Mouse (Mus musculus) midbrain, embryonic 14.5 days (tissue): ENCODE data around the gene Mbtps2. TPM values are rescaled to one million over a fixed set of nuclear protein-coding genes. Genes with fewer than 3 reads are reported as not detected.

Source experiments
- ATAC-seq: fragments of 200-750 bp; cut with Nextera tagmentation; 2 replicates; pipeline ENCODE4 v1.8.0; 2017; ENCODE audit warnings: moderate number of reproducible peaks, moderate library complexity; ENCODE audit not compliant: low FRiP score, low TSS enrichment
- DNase-seq: peaks from one replicate; pipeline ENCODE4 v3.0.0-alpha.2; 2015
- H3K27ac ChIP-seq: fragments of 300-500 bp; sonication (generic); replicated peaks from 2 replicates; pipeline ENCODE4 v1.5.1; 2014; ENCODE audit warnings: mild to moderate bottlenecking, low read depth, low read length, moderate library complexity
- H3K27me3 ChIP-seq: fragments of 300-500 bp; sonication (generic); 2 replicates; pipeline ENCODE4 v1.6.1; 2014; ENCODE audit warnings: low read length, control low read depth, mixed read lengths; ENCODE audit not compliant: control insufficient read depth, insufficient read depth
- H3K36me3 ChIP-seq: fragments of 300-500 bp; sonication (generic); 2 replicates; pipeline ENCODE4 v1.6.1; 2014; ENCODE audit warnings: low read length, control low read depth; ENCODE audit not compliant: control insufficient read depth, insufficient read depth
- H3K4me1 ChIP-seq: fragments of 300-500 bp; sonication (generic); 2 replicates; pipeline ENCODE4 v1.6.1; 2014; ENCODE audit warnings: mild to moderate bottlenecking, antibody characterized with exemption, low read length, control low read depth; ENCODE audit not compliant: control insufficient read depth, insufficient read depth
- H3K4me2 ChIP-seq: fragments of 300-500 bp; sonication (generic); 2 replicates; pipeline ENCODE4 v1.6.1; 2014; ENCODE audit warnings: mild to moderate bottlenecking, low read length, moderate library complexity
- H3K4me3 ChIP-seq: fragments of 300-500 bp; sonication (generic); replicated peaks from 2 replicates; pipeline ENCODE4 v1.5.1; 2014; ENCODE audit warnings: low read depth, low read length
- H3K9ac ChIP-seq: fragments of 300-500 bp; sonication (generic); replicated peaks from 2 replicates; pipeline ENCODE4 v1.6.1; 2014; ENCODE audit warnings: mild to moderate bottlenecking, low read length, moderate library complexity
- H3K9me3 ChIP-seq: fragments of 300-500 bp; sonication (generic); 2 replicates; pipeline ENCODE4 v1.6.1; 2016; ENCODE audit warnings: low read length, control low read depth, mixed read lengths; ENCODE audit not compliant: control insufficient read depth
- WGBS: fragments of 180-500 bp; shearing (Covaris S2); extraction: QIAGEN DNeasy Blood & Tissue Kit; methylation state at CpG from one replicate; pipeline ENCODE4 v1.1.7; 2014; 5-methylcytosine and 5-hydroxymethylcytosine counted together
- polyA plus RNA-seq: library from polyadenylated mRNA; unstranded; fragments of >200 nt; fragmentation: Nextera tagmentation; extraction: Ambion mirVana; gene quantifications from 2 replicates; pipeline ENCODE4 v1.2.1, GENCODE M21; 2014

Mbtps2 gene
- polyA plus RNA-seq, 1 experiment from 2014 or later = 31.6 TPM

DNA sequence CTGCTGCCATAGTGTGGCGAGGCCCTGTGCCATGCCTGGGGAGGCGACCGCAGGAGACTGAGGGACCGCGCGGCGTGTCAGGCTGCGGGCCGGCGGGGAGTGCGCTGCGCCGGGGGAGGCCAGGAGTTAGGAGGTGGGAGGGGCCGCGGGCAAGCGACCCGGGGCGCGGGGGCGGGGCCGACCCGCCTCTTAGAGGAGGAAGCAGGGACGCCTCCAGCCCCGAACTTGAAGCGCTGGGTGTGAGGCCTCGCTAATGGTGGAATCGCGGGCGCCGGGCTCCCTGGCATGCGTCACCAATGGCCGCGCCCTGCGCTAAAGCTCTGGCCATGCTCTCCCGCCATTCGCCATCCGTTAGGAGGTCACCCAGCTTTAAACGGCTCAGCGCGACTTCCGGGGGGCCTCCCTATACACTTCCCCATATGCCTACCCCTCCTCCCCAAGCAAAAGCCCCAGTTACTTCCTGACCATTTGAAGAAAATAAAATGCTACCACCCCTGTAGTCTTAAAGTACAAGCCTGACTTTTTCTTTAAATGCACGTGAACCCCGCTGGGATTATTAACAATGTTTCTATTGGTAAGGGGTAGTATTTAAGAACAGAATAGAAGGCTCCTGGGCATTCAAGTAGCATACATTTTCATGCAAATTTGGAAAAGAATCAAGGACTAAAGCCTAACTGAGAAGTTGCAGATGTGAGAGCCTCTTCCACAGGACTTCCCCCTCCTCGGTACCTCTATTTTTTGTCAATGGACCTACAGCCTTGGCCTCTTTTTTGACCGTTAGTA, 106.4 kb downstream of the Mbtps2 start, which contains the start of gene Sms:
Gene Sms, minus strand, starts transcription at position 344 of the 783 bp plus-strand sequence.
- H3K36me3 ChIP-seq = no peaks in the 10 kb centered on the region
- peak; percentile 82 for DNase-seq
- H3K9ac ChIP-seq = peak within 1 kb of the TSS; percentile 81
- WGBS = 23% methylated on average over 38 of the region's 45 CpGs
- peak within 1 kb of the TSS; percentile 94 for H3K27ac ChIP-seq
- H3K4me3 ChIP-seq = peak within 1 kb of the TSS; percentile 59
- H3K9me3 ChIP-seq = no peaks in the 10 kb centered on the region
- no peaks in the 10 kb centered on the region for H3K27me3 ChIP-seq
- H3K4me1 ChIP-seq = 0 out of 2 replicates have a peak, but pooled peaks cover 2% of the 10 kb centered on the region
- H3K4me2 ChIP-seq = peak within 1 kb of the TSS; percentile 55
- ATAC-seq = peak; percentile 85

DNA sequence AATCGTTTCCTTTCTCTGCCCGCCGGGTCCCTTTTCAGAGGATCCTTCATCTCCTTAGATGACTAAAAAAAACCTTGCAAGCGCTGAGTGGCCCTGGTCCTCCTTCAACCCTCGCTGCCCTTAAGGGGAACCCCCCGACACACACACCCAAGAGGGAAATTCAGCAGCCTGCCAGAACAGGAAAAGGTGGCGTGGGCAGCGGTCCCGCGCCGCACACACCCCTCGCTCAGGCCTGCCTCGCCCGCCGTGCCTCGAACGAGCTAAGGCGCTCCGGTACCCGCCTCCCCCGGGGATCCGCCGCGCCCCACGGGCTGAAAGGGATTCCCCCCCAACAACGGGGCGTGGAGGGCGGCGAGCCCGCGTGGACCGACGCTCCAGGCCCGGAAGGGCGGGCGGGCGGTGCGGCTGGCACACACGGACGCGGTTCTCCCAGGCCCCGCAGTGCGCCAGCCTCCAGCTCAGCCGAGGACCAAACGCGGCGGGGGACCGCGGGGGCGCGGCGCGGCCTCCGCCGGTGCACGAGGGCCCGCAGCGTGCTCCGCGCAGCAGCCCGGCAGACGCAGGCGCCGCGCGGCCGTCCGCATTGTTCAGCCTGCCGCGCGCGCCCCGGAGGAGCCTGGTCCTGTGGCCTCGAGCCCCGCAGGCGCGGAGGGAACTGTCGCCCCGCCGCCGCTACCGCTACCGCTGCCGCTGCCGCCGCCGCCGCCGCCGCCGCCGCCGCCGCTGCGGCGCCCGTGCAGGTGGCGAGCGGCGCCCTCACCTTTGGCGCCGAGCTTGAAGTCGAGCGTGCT, 107.2 kb downstream of the Mbtps2 start:
- 26% methylated on average over 87 of the region's 104 CpGs for WGBS
- no peaks in the 10 kb centered on the region for H3K9me3 ChIP-seq
- H3K9ac ChIP-seq = peak overlapping the region; percentile 81
- H3K4me1 ChIP-seq = 0 out of 2 replicates have a peak, but pooled peaks cover 2% of the 10 kb centered on the region
- peak overlapping the region; percentile 59 for H3K4me3 ChIP-seq
- H3K27me3 ChIP-seq = no peaks in the 10 kb centered on the region
- DNase-seq (peak; percentile 73), ATAC-seq (peak; percentile 74)
- H3K27ac ChIP-seq = peak overlapping the region; percentile 94
- peak overlapping the region; percentile 55 for H3K4me2 ChIP-seq
- no peaks in the 10 kb centered on the region for H3K36me3 ChIP-seq

DNA sequence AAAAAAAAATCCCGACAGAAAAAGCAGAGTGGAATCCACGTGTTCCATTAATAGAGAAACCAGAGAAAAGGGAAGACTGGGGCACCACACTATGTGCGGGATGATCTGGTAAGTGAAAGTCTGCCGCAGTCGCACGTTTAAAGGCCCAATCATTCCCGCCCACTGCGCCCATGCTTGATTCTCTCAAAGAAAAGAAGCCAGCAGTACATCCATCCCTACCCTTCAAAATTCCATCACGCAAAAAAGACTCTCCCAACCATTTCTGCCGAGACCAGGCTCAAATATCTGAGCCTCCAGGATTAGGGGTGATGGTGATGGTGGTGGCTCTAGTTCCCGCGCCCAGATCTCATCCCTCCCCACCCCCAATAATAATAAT, 107.8 kb downstream of the Mbtps2 start:
- peak; percentile 12; the same call in 1 of the 2 replicates for ATAC-seq
- H3K36me3 ChIP-seq = no peaks in the 10 kb centered on the region
- peak overlapping the region; percentile 55 for H3K4me2 ChIP-seq
- peak overlapping the region; percentile 81 for H3K9ac ChIP-seq
- WGBS = 23% methylated on average over 12 of the region's 12 CpGs
- no peaks in the 10 kb centered on the region for H3K9me3 ChIP-seq
- no peaks in the 10 kb centered on the region for H3K27me3 ChIP-seq
- H3K4me3 ChIP-seq = peak overlapping the region; percentile 59
- 0 out of 2 replicates have a peak, but pooled peaks cover 2% of the 10 kb centered on the region for H3K4me1 ChIP-seq
- peak; percentile 56 for DNase-seq
- peak overlapping the region; percentile 94 for H3K27ac ChIP-seq

DNA sequence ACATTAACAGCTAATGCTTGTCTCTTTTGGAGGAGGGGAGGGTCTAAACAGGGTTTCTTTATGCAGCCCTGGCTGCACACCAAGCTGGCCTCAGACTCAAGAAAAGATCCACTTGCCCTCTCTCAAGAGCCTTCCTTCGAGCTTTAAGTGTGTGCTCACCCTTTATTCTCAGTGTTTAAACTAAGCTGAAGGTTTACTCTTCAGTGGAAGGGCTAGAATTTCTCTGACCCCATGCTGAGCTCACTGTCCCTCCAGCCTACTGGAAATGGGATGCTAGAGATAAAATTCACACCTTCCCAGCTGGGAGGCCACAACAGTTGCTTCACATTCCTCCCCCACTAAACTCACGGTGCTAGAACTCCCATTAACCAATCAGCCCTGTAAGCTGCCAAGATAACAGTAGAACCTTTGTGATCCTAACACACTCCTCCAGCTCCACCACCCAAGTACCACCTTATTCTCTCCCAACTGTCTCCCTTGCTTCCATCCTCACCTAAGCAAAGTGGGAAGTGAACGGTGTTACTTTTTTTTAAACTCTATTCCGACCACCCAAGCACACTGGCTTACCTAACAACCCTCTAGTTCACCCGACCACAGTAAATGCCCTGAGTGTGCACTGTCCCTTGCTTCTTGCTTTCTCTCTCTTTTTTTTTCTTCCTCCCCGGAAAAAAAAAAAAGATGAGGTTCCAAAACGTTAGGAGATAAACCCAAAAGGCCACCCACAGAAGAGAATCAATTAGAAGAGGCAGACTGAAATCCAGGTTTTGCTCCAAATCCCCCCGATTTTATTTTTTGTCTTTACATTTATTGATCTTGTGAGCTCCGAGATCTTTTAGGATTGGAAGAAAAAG, 108.4 kb downstream of the Mbtps2 start:
- no peak for ATAC-seq
- Histone ChIP-seq H3K4me1 (0 out of 2 replicates have a peak, but pooled peaks cover 2% of the 10 kb centered on the region), H3K9me3 (no peaks in the 10 kb centered on the region), H3K27ac (no peak overlapping the region; the same call in 1 of the 2 replicates), H3K36me3 (no peaks in the 10 kb centered on the region), H3K27me3 (no peaks in the 10 kb centered on the region), H3K4me3 (peak overlapping the region; percentile 59), H3K9ac (peak overlapping the region; percentile 81; the same call in 1 of the 2 replicates), H3K4me2 (peak overlapping the region; percentile 55)
- DNase-seq = peak; percentile 8
- 18% methylated on average over 9 of the region's 9 CpGs for WGBS

DNA sequence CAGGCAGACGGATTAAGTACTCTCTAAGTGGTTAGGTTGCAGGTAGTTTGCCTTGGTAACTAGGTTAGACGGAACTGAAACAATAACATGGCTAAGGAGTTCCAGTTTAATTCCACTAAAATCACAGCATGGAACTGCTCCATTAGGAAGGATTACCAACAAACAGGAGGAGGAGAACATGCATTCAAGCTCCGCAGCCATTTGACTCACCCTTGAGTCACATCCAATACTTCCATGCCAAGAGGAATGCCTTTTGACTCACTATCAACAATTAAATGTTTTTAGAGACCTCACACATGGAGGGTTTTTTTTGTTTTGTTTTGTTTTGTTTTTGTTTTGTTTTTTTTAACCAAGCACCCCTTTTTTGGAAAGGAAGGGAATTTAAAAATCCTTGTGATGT, 109.7 kb downstream of the Mbtps2 start:
- no peak overlapping the region for H3K4me3 ChIP-seq
- H3K9ac ChIP-seq = no peak overlapping the region
- H3K4me1 ChIP-seq = 0 out of 2 replicates have a peak, but pooled peaks cover 2% of the 10 kb centered on the region
- ATAC-seq = no peak
- no peaks in the 10 kb centered on the region for H3K27me3 ChIP-seq
- no peak for DNase-seq
- no peaks in the 10 kb centered on the region for H3K36me3 ChIP-seq
- no peaks in the 10 kb centered on the region for H3K9me3 ChIP-seq
- 73% methylated on average over 3 of the region's 3 CpGs for whole genome bisulfite sequencing
- H3K27ac ChIP-seq = no peak overlapping the region
- no peak overlapping the region for H3K4me2 ChIP-seq

DNA sequence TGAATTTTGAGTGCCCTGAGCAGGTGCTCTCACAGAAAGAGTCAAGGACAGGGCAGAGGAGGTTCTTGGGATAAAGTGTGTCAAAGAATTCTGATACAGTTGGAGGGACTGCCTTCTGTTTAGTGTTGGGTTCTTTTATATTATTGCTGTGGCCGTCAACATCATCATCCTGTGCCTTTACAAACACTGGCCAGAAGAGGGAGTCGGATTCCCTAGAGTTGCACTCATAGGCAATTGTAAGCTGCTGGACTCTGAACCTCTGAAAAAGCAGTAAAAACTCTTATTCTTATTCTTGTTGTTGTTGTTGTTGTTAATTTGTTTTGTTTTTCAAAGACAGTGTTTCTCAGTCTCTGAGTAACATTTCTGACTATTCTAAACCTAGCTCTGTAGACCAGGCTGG, 111.8 kb downstream of the Mbtps2 start:
- 58% methylated on average over 2 of the region's 2 CpGs for WGBS
- DNase-seq = peak; percentile 62
- ATAC-seq = no peak
- Histone ChIP-seq H3K9ac (no peak overlapping the region), H3K4me2 (no peak overlapping the region), H3K27me3 (no peaks in the 10 kb centered on the region), H3K9me3 (no peaks in the 10 kb centered on the region), H3K27ac (no peak overlapping the region), H3K4me1 (0 out of 2 replicates have a peak, but pooled peaks cover 2% of the 10 kb centered on the region), H3K4me3 (no peak overlapping the region), H3K36me3 (no peaks in the 10 kb centered on the region)
